Mouse (Mus musculus): ENCODE measurements around the gene Sv2b. TPM values are rescaled to one million over a fixed set of nuclear protein-coding genes. Genes with fewer than 3 reads are reported as not detected.

Gene Sv2b
- polyA plus RNA-seq, 1 experiment from 2014 or later: 20.0 TPM

DNA sequence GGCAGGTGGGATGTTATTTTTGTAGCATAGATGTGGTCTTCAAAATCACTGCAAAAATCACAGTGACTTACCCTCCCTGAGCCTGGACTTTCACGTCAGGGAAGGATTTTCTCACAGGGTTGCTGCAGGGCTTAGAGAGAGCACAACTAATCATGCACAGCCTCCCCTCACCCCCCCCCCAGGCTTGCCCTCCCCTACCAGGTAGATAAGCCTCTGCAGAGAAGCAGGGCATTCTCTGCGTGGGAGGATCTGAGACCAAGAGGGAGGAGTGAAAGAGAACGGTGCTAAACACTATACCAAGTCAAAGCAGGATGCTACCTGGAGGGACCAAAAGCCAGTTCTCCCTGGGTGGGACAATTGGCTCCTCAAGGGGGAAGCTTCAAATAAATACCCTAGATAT, 31.2 kb downstream of the Sv2b start:
- Histone ChIP-seq H3K9ac (no peak overlapping the region), H3K9me3 (ENCODE audit: control insufficient read depth, low read length) (no peaks in the 10 kb centered on the region), H3K36me3 (replicated peaks; ENCODE audit: control insufficient read depth, insufficient read depth) (no peaks in the 10 kb centered on the region), H3K27me3 (ENCODE audit: control insufficient read depth, insufficient read depth, low read length) (no peaks in the 10 kb centered on the region), H3K4me3 (replicated peaks; ENCODE audit: low read length) (no peak overlapping the region), H3K27ac (no peak overlapping the region), H3K4me1 (replicated peaks; ENCODE audit: control insufficient read depth, insufficient read depth, low read length) (0 out of 2 replicates have a peak, but pooled peaks cover 4% of the 10 kb centered on the region), H3K4me2 (replicated peaks) (no peak overlapping the region)
- 27% methylated on average over 3 of the region's 3 CpGs for WGBS
- no peak for DNase-seq (ENCODE audit: low spot score)
- no peak for ATAC-seq (ENCODE audit: low FRiP score)

DNA sequence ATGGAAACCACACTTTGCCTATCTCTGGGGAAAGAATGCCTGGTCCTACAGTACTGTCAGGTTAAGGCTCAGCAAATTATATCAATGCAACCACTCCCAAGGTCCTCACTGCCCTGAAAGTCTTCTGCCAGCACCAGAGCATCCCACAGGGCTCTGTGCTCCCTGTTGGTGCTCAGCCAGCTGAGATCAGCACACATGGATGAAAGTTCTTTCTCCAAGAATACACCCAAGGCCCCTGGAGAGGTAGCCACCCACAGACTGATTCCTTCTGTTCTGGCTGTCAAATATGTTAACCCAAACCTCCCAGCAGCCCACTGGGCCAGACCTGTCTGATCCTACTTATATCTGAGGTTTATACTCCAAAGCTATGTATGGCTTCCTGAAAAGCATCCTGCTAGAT, 32.3 kb downstream of the Sv2b start:
- H3K36me3 ChIP-seq (replicated peaks; ENCODE audit: control insufficient read depth, insufficient read depth): no peaks in the 10 kb centered on the region
- no peak overlapping the region for H3K9ac ChIP-seq
- no peak overlapping the region for H3K4me3 ChIP-seq (replicated peaks; ENCODE audit: low read length)
- H3K27ac ChIP-seq: no peak overlapping the region
- 0 out of 2 replicates have a peak, but pooled peaks cover 4% of the 10 kb centered on the region for H3K4me1 ChIP-seq (replicated peaks; ENCODE audit: control insufficient read depth, insufficient read depth, low read length)
- no peak for DNase-seq (ENCODE audit: low spot score)
- H3K27me3 ChIP-seq (ENCODE audit: control insufficient read depth, insufficient read depth, low read length): no peaks in the 10 kb centered on the region
- no peak overlapping the region for H3K4me2 ChIP-seq (replicated peaks)
- H3K9me3 ChIP-seq (ENCODE audit: control insufficient read depth, low read length): no peaks in the 10 kb centered on the region
- ATAC-seq (ENCODE audit: low FRiP score): no peak

DNA sequence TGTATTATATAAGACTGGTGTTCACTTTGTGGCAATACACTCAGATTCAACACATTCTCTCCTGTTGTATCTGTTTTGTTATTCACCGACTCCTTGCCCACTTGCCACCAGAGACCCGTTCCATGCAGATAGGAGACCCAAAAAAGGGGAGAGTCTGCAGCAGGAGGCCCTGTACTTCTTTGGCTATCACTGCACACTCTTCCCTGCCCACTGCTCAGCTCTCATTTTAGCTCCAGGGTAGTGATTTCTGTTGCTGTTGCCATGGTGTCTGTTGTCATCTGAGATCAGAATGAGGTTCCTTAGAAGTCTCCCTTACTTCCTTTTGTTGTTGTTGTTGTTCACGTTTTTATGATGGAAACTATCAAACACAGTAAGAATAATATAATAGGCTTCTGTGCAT, 34.5 kb downstream of the Sv2b start:
- Histone ChIP-seq H3K9me3 (ENCODE audit: control insufficient read depth, low read length) (no peaks in the 10 kb centered on the region), H3K36me3 (replicated peaks; ENCODE audit: control insufficient read depth, insufficient read depth) (no peaks in the 10 kb centered on the region), H3K27me3 (ENCODE audit: control insufficient read depth, insufficient read depth, low read length) (no peaks in the 10 kb centered on the region), H3K9ac (no peak overlapping the region), H3K4me2 (replicated peaks) (no peak overlapping the region), H3K4me1 (replicated peaks; ENCODE audit: control insufficient read depth, insufficient read depth, low read length) (0 out of 2 replicates have a peak, but pooled peaks cover under 1% of the 10 kb centered on the region), H3K27ac (no peak overlapping the region), H3K4me3 (replicated peaks; ENCODE audit: low read length) (no peak overlapping the region)
- no peak for ATAC-seq (ENCODE audit: low FRiP score)
- DNase-seq (ENCODE audit: low spot score): no peak
- WGBS: 51% methylated on average over 3 of the region's 3 CpGs

- Histone ChIP-seq H3K27me3 (ENCODE audit: control insufficient read depth, insufficient read depth, low read length) (no peaks in the 10 kb centered on the region), H3K4me2 (replicated peaks) (no peak overlapping the region), H3K36me3 (replicated peaks; ENCODE audit: control insufficient read depth, insufficient read depth) (no peaks in the 10 kb centered on the region), H3K4me1 (replicated peaks; ENCODE audit: control insufficient read depth, insufficient read depth, low read length) (no peaks in the 10 kb centered on the region), H3K9me3 (ENCODE audit: control insufficient read depth, low read length) (no peaks in the 10 kb centered on the region), H3K9ac (no peak overlapping the region), H3K4me3 (replicated peaks; ENCODE audit: low read length) (no peak overlapping the region), H3K27ac (no peak overlapping the region)
- ATAC-seq (ENCODE audit: low FRiP score) (no peak), DNase-seq (ENCODE audit: low spot score) (no peak)
- WGBS: 70% methylated on average over 2 of the region's 2 CpGs
Measured at GRCm38 (mm10) chr7:75273633-75274032, 35.4 kb downstream of the Sv2b start.

DNA sequence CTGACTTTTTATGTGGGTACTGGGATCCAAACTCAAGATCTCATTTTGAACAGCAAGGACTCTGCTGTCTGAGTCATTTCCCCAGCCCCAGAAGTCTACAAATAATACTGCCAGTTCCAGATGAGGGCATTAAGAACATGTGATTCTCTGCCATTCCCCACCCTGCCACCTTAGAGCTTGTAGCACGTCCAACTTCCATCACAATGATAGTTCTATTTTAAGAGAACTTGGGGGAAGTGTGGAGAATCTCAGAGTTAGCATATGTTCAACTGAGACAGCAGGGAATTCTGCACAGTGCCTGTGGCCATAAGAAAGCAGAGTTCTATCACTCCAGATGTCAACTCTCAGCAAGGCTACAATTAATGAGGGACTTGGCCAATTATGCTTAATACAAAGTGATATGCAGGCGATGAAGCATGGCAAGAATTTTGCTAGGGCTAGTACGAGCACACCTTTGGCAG, 37.1 kb downstream of the Sv2b start:
- H3K4me3 ChIP-seq (replicated peaks; ENCODE audit: low read length): no peak overlapping the region
- no peaks in the 10 kb centered on the region for H3K9me3 ChIP-seq (ENCODE audit: control insufficient read depth, low read length)
- H3K4me2 ChIP-seq (replicated peaks): no peak overlapping the region
- no peak overlapping the region for H3K27ac ChIP-seq
- ATAC-seq (ENCODE audit: low FRiP score) (peak; percentile 11; the same call in 1 of the 2 replicates), DNase-seq (ENCODE audit: low spot score) (no peak)
- WGBS: 57% methylated on average over 3 of the region's 3 CpGs
- no peak overlapping the region for H3K9ac ChIP-seq
- H3K36me3 ChIP-seq (replicated peaks; ENCODE audit: control insufficient read depth, insufficient read depth): no peaks in the 10 kb centered on the region
- no peaks in the 10 kb centered on the region for H3K4me1 ChIP-seq (replicated peaks; ENCODE audit: control insufficient read depth, insufficient read depth, low read length)
- H3K27me3 ChIP-seq (ENCODE audit: control insufficient read depth, insufficient read depth, low read length): no peaks in the 10 kb centered on the region

DNA sequence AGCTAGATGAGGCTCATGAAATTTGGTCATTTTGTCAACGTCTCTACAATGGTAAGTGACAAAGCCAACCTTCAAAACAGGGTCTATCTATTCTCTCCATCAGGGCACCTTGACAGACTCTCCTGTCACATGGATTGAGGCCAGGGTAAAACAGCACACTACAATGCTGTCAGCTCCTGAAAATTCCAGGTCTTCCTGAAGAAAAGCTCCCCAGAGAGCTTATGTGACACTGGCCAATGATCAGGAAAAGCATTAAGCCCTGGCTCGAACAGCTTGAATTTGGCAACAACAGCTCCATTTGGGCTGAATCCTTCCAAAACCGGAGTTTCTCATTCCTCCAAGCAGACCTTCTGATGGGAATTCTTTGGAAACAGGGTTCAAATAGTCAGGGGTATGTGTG, 37.8 kb downstream of the Sv2b start:
- Histone ChIP-seq H3K4me2 (replicated peaks) (no peak overlapping the region), H3K27ac (no peak overlapping the region), H3K9ac (no peak overlapping the region), H3K36me3 (replicated peaks; ENCODE audit: control insufficient read depth, insufficient read depth) (no peaks in the 10 kb centered on the region), H3K9me3 (ENCODE audit: control insufficient read depth, low read length) (no peaks in the 10 kb centered on the region), H3K4me1 (replicated peaks; ENCODE audit: control insufficient read depth, insufficient read depth, low read length) (no peaks in the 10 kb centered on the region), H3K27me3 (ENCODE audit: control insufficient read depth, insufficient read depth, low read length) (no peaks in the 10 kb centered on the region), H3K4me3 (replicated peaks; ENCODE audit: low read length) (no peak overlapping the region)
- WGBS: 72% methylated on average over 3 of the region's 3 CpGs
- ATAC-seq (ENCODE audit: low FRiP score) (no peak), DNase-seq (ENCODE audit: low spot score) (no peak)

DNA sequence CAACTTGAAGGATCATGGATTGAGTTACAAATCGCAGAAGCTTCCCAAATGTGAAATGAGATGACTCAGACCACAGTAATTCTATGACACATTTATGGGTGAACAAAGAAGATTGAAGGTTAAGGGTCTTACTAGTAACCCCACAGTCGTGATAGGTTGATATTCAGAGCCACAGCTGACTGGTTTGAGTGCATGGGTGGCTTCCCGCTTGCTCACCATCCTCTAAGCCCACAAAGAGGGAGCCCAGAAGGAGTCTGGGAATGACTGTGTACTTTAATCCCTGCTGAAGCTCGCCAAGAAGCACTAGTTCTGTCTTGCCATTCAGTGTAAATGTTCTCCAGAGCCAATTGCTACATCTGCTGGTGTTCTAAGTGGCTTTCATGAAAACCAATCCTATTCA, 41.8 kb downstream of the Sv2b start:
- no peaks in the 10 kb centered on the region for H3K9me3 ChIP-seq (ENCODE audit: control insufficient read depth, low read length)
- DNase-seq (ENCODE audit: low spot score) (no peak), ATAC-seq (ENCODE audit: low FRiP score) (no peak)
- H3K4me2 ChIP-seq (replicated peaks): no peak overlapping the region
- H3K9ac ChIP-seq: no peak overlapping the region
- H3K27me3 ChIP-seq (ENCODE audit: control insufficient read depth, insufficient read depth, low read length): no peaks in the 10 kb centered on the region
- no peaks in the 10 kb centered on the region for H3K36me3 ChIP-seq (replicated peaks; ENCODE audit: control insufficient read depth, insufficient read depth)
- H3K4me1 ChIP-seq (replicated peaks; ENCODE audit: control insufficient read depth, insufficient read depth, low read length): no peaks in the 10 kb centered on the region
- no peak overlapping the region for H3K27ac ChIP-seq
- WGBS: 76% methylated on average over 4 of the region's 4 CpGs
- H3K4me3 ChIP-seq (replicated peaks; ENCODE audit: low read length): no peak overlapping the region

DNA sequence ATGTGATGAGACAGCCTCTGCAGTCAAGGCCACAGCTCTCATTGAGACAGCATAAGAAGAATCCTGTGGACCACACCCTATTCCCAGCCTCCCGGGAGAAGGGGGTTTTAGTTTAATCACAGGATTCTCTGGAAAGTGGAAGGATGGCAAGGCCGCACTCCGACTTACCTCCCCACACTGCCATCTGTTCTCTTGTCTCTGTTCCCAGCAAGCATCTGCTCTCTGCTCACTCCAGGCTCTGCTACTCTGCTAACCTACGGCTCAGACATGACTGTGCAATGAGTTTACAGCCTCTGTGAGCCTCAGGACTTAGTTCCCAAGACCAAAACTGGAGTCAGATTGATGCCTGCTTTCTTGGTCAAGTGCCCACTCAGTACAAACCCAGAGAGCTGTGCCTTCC, 43.8 kb downstream of the Sv2b start:
- Histone ChIP-seq H3K36me3 (replicated peaks; ENCODE audit: control insufficient read depth, insufficient read depth) (no peaks in the 10 kb centered on the region), H3K9me3 (ENCODE audit: control insufficient read depth, low read length) (no peaks in the 10 kb centered on the region), H3K4me2 (replicated peaks) (no peak overlapping the region), H3K9ac (no peak overlapping the region), H3K27ac (0 out of 2 replicates have a peak overlapping the region, but pooled peaks have one; percentile 1), H3K4me3 (replicated peaks; ENCODE audit: low read length) (no peak overlapping the region), H3K27me3 (ENCODE audit: control insufficient read depth, insufficient read depth, low read length) (no peaks in the 10 kb centered on the region), H3K4me1 (replicated peaks; ENCODE audit: control insufficient read depth, insufficient read depth, low read length) (no peaks in the 10 kb centered on the region)
- ATAC-seq (ENCODE audit: low FRiP score) (no peak), DNase-seq (ENCODE audit: low spot score) (no peak)
- 62% methylated on average over 4 of the region's 4 CpGs for WGBS

DNA sequence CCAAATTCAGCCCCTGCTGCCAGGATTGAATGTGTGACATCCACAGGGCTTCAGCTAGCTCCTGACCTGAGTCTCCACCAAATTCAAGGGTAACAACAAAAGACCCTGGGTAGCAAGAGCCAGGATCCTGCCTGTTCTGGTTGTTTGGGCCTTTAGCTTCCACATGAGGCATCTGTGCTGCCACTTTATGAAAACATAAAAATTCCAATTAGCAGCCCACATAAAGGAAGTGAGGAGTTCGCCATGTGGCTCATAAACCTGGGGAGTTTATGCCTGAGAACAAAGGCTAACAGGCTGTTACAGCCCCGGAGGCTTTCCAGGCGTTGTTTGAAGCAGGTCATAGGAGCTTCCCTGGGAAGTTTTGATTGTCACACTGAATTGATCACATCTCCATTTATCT, 49.1 kb downstream of the Sv2b start:
- DNase-seq (ENCODE audit: low spot score): no peak
- WGBS: 63% methylated on average over 3 of the region's 3 CpGs

GRCm38 (mm10) chr7:75253611-75254250, 55.3 kb downstream of the Sv2b start:
- DNase-seq (ENCODE audit: low spot score): no peak

More for the DNA sequence above, 49.1 kb downstream of the Sv2b start:
- no peaks in the 10 kb centered on the region for H3K4me1 ChIP-seq (replicated peaks; ENCODE audit: control insufficient read depth, insufficient read depth, low read length)
- no peak for ATAC-seq (ENCODE audit: low FRiP score)
- H3K36me3 ChIP-seq (replicated peaks; ENCODE audit: control insufficient read depth, insufficient read depth): no peaks in the 10 kb centered on the region
- no peaks in the 10 kb centered on the region for H3K27me3 ChIP-seq (ENCODE audit: control insufficient read depth, insufficient read depth, low read length)
- no peaks in the 10 kb centered on the region for H3K9me3 ChIP-seq (ENCODE audit: control insufficient read depth, low read length)
- H3K27ac ChIP-seq: no peak overlapping the region
- no peak overlapping the region for H3K9ac ChIP-seq
- no peak overlapping the region for H3K4me2 ChIP-seq (replicated peaks)
- H3K4me3 ChIP-seq (replicated peaks; ENCODE audit: low read length): no peak overlapping the region

More at GRCm38 (mm10) chr7:75253611-75254250, 55.3 kb downstream of the Sv2b start:
- no peak for ATAC-seq (ENCODE audit: low FRiP score)
- no peak overlapping the region for H3K9ac ChIP-seq
- no peaks in the 10 kb centered on the region for H3K4me1 ChIP-seq (replicated peaks; ENCODE audit: control insufficient read depth, insufficient read depth, low read length)
- H3K27me3 ChIP-seq (ENCODE audit: control insufficient read depth, insufficient read depth, low read length): no peaks in the 10 kb centered on the region
- no peaks in the 10 kb centered on the region for H3K36me3 ChIP-seq (replicated peaks; ENCODE audit: control insufficient read depth, insufficient read depth)
- H3K9me3 ChIP-seq (ENCODE audit: control insufficient read depth, low read length): no peaks in the 10 kb centered on the region
- 78% methylated on average over 8 of the region's 8 CpGs for WGBS
- H3K27ac ChIP-seq: peak overlapping the region; percentile 41; the same call in 1 of the 2 replicates
- H3K4me3 ChIP-seq (replicated peaks; ENCODE audit: low read length): no peak overlapping the region
- H3K4me2 ChIP-seq (replicated peaks): no peak overlapping the region

All from hindbrain, embryonic 14.5 days (tissue).